Mouse (Mus musculus) embryonic facial prominence, embryonic 14.5 days (tissue): ENCODE measurements around the gene Spata31d1c. TPM values are rescaled to one million over a fixed set of nuclear protein-coding genes. Genes with fewer than 3 reads are reported as not detected.

Experiments used
- polyA plus RNA-seq: library from polyadenylated mRNA; unstranded; fragments of >200 nt; fragmentation: Nextera tagmentation; extraction: Ambion mirVana; gene quantifications from 2 replicates; pipeline ENCODE4 v1.2.1, GENCODE M21; 2014

The Spata31d1c gene
- polyA plus RNA-seq, 1 experiment from 2014 or later = not detected

Other genes with a start within 250 kb of the Spata31d1c start
- gene Cntnap3, start 129.1 kb upstream of the Spata31d1c start, polyA plus RNA-seq = 0.43 and 0.59 TPM in 2 replicates
- not detected in 2 replicates for gene Spata31, start 115.7 kb upstream of the Spata31d1c start, polyA plus RNA-seq
- not detected in 2 replicates for gene Prss47, start 19.7 kb downstream of the Spata31d1c start, polyA plus RNA-seq
- 58.6 and 67.2 TPM in 2 replicates for gene Mfsd14b, start 79.9 kb downstream of the Spata31d1c start, polyA plus RNA-seq
- gene Olfr465-ps1, start 105.0 kb downstream of the Spata31d1c start, polyA plus RNA-seq = 0.14 TPM in 1 of 2 replicates, not detected in the other
- gene Olfr466, start 117.2 kb downstream of the Spata31d1c start, polyA plus RNA-seq = not detected in 2 replicates
- gene Nlrp4f, start 172.9 kb downstream of the Spata31d1c start, polyA plus RNA-seq = not detected in 2 replicates
- gene Gm10775, start 226.5 kb downstream of the Spata31d1c start, polyA plus RNA-seq = not detected in 2 replicates
- gene Zfp369, start 245.8 kb downstream of the Spata31d1c start, polyA plus RNA-seq = 15.9 and 16.7 TPM in 2 replicates